Mouse (Mus musculus) activated CD4-positive, CD25-positive, alpha-beta regulatory T cell, adult 4 months (primary cell): ENCODE measurements around the gene Rtkn2. TPM values are rescaled to one million over a fixed set of nuclear protein-coding genes. Genes with fewer than 3 reads are reported as not detected.

Experiments
- ATAC-seq: one replicate; pipeline ENCODE4 v1.8.0; 2017
- polyA plus RNA-seq, 2 experiments: library from polyadenylated mRNA; unstranded; fragments of 100-300 nt; shearing (Covaris generic); gene quantifications; one replicate each; pipeline ENCODE4 v1.2.1; 2017

Gene Rtkn2
- polyA plus RNA-seq, 2 experiments from 2014 or later: 0.23 to 1.6 TPM

GRCm38 (mm10) chr10:68040394-68040793 lies 61.0 kb downstream of the Rtkn2 start:
- no peak for ATAC-seq

GRCm38 (mm10) chr10:68043973-68044372 lies 64.6 kb downstream of the Rtkn2 start:
- ATAC-seq: no peak

- ATAC-seq: no peak
Observed at GRCm38 (mm10) chr10:68044864-68045263, 65.5 kb downstream of the Rtkn2 start.

GRCm38 (mm10) chr10:68048641-68049305 lies 69.4 kb downstream of the Rtkn2 start:
- no peak for ATAC-seq

- ATAC-seq: no peak
Observed at GRCm38 (mm10) chr10:68050882-68051281, 71.5 kb downstream of the Rtkn2 start.

GRCm38 (mm10) chr10:68051316-68051933 lies 72.1 kb downstream of the Rtkn2 start:
- ATAC-seq: no peak

GRCm38 (mm10) chr10:68052307-68052706 lies 72.9 kb downstream of the Rtkn2 start:
- no peak for ATAC-seq

GRCm38 (mm10) chr10:68054131-68054530 lies 74.8 kb downstream of the Rtkn2 start:
- peak; percentile 81 for ATAC-seq

GRCm38 (mm10) chr10:68054706-68055105 lies 75.3 kb downstream of the Rtkn2 start:
- no peak for ATAC-seq

- ATAC-seq: no peak
Observed at GRCm38 (mm10) chr10:68057841-68058240, 78.5 kb downstream of the Rtkn2 start.

GRCm38 (mm10) chr10:68058378-68058777 lies 79.0 kb downstream of the Rtkn2 start:
- no peak for ATAC-seq

GRCm38 (mm10) chr10:68060590-68061248 lies 81.3 kb downstream of the Rtkn2 start:
- no peak for ATAC-seq

- ATAC-seq: no peak
Observed at GRCm38 (mm10) chr10:68061249-68061615, 81.9 kb downstream of the Rtkn2 start.

- ATAC-seq: no peak
Observed at GRCm38 (mm10) chr10:68063806-68064545, 84.6 kb downstream of the Rtkn2 start.

- no peak for ATAC-seq
Observed at GRCm38 (mm10) chr10:68064571-68064970, 85.2 kb downstream of the Rtkn2 start.

- peak; percentile 76 for ATAC-seq
Observed at GRCm38 (mm10) chr10:68066173-68066572, 86.8 kb downstream of the Rtkn2 start.

- ATAC-seq: no peak
Observed at GRCm38 (mm10) chr10:68067961-68068360, 88.6 kb downstream of the Rtkn2 start.

GRCm38 (mm10) chr10:68068426-68068825 lies 89.1 kb downstream of the Rtkn2 start:
- ATAC-seq: no peak

GRCm38 (mm10) chr10:68071041-68071440 lies 91.7 kb downstream of the Rtkn2 start:
- no peak for ATAC-seq

- ATAC-seq: no peak
Observed at GRCm38 (mm10) chr10:68072626-68073025, 93.3 kb downstream of the Rtkn2 start.

- ATAC-seq: no peak
Observed at GRCm38 (mm10) chr10:68074291-68074690, 94.9 kb downstream of the Rtkn2 start.

- ATAC-seq: no peak
Observed at GRCm38 (mm10) chr10:68075181-68075580, 95.8 kb downstream of the Rtkn2 start.

- ATAC-seq: no peak
Observed at GRCm38 (mm10) chr10:68078708-68079107, 99.3 kb downstream of the Rtkn2 start.
